Mouse (Mus musculus): ENCODE results near the gene Reep3.

DNA sequence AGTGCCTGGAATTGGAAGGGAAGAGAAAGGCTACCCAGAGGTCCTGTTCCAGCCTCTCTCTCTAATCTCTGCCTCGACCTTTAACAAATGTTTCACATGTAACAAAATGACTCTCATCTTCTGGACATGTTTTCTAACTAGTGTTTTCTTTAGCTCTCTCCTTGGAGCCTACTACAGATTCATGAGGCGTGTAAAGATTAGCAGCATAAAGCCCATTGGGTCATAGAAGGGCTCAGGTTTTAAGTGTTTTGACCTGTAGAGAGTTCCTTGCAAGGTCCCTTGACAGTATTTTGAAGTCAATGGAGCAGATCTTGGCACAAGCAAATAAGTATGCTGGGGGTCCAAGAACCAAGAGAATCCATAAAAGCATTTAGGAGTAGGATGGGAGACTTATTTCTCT is 118.5 kb downstream of the Reep3 start:
- no peak for TF ChIP-seq TAL1 (IDR thresholded peaks at IDR 0.05; ENCODE audit: low read length)
- TF ChIP-seq GATA1 (IDR thresholded peaks at IDR 0.05; ENCODE audit: low read length), result no peak
